Mouse (Mus musculus): ENCODE results near the gene Tmem88b.

Gene Tmem88b

DNA sequence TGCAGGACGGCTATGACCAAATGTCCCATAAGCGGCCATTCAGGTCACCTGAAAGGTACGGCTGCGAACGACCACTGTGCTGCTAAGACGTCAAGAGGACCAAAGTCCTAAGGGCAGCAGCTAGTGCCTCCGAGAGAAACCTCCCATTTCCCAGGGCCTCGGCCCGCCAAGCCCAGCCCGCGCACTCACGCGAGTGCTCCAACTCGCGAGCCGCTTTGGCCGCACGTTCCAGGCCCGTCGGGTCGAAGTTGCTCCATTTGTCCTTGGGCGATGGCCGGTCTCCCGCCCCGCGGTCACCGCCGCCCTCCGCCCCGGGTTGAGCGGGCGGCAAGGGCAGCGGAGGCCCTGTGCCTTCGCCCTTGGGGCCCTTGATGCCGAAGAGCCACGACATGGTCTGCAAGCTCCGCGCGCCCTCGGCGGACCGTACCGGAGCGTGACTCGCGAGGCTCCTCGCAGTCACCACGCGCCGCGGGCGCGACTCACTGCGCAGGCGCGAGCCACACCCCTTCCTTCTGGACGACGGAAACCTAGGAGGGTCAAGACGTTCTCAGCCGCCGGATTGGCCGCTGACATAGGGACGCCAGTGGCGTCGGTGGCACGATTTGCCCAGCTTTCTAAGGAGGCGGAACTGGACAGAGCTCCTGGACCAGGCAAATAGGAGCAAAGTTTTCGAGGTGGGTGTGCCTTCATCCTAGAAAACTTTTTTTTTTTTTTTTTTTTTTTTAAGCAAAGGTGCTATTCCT is 24.9 kb downstream of the Tmem88b start, which contains the start of gene Atad3a:
Gene Atad3a (minus strand): TSS at position 481 of the 743 bp plus-strand sequence.
- Histone ChIP-seq H3K4me3 (replicated peaks; ENCODE audit: low read length) (peak within 1 kb of the TSS; percentile 99), H3K36me3 (ENCODE audit: insufficient read depth, low read length) (peaks cover 36% of the 10 kb centered on the region), H3K27me3 (ENCODE audit: insufficient read depth, low read length) (no peaks in the 10 kb centered on the region), H3K9me3 (ENCODE audit: low read length) (no peaks in the 10 kb centered on the region), H3K4me1 (replicated peaks; ENCODE audit: low read depth, low read length) (peaks cover 54% of the 10 kb centered on the region)
- TF ChIP-seq CTCF (conservative IDR thresholded peaks at IDR 0.05; ENCODE audit: low read length) (no peak), POU5F1 (IDR thresholded peaks at IDR 0.05; ENCODE audit: borderline replicate concordance, low read length) (no peak)

GRCm38 (mm10) chr4:155759862-155760612 is 25.6 kb downstream of the Tmem88b start:
- Histone ChIP-seq H3K4me1 (replicated peaks; ENCODE audit: low read depth, low read length) (peaks cover 59% of the 10 kb centered on the region), H3K4me3 (replicated peaks; ENCODE audit: low read length) (peak overlapping the region; percentile 99), H3K36me3 (ENCODE audit: insufficient read depth, low read length) (peaks cover 43% of the 10 kb centered on the region), H3K9me3 (ENCODE audit: low read length) (no peaks in the 10 kb centered on the region), H3K27me3 (ENCODE audit: insufficient read depth, low read length) (no peaks in the 10 kb centered on the region)
- no peak for TF ChIP-seq POU5F1 (IDR thresholded peaks at IDR 0.05; ENCODE audit: borderline replicate concordance, low read length)
- TF ChIP-seq CTCF (conservative IDR thresholded peaks at IDR 0.05; ENCODE audit: low read length), result peak; percentile 12; the same call in 1 of the 2 replicates
- TF ChIP-seq NANOG (IDR thresholded peaks at IDR 0.05; ENCODE audit: borderline replicate concordance, low read length), result no peak

GRCm38 (mm10) chr4:155757011-155757410 is 28.7 kb downstream of the Tmem88b start:
- Histone ChIP-seq H3K9me3 (ENCODE audit: low read length) (no peaks in the 10 kb centered on the region), H3K27me3 (ENCODE audit: insufficient read depth, low read length) (no peaks in the 10 kb centered on the region), H3K4me1 (replicated peaks; ENCODE audit: low read depth, low read length) (peaks cover 54% of the 10 kb centered on the region), H3K4me3 (replicated peaks; ENCODE audit: low read length) (no peak overlapping the region), H3K36me3 (ENCODE audit: insufficient read depth, low read length) (peaks cover 72% of the 10 kb centered on the region)
- TF ChIP-seq NANOG (IDR thresholded peaks at IDR 0.05; ENCODE audit: borderline replicate concordance, low read length), result no peak
- TF ChIP-seq CTCF (conservative IDR thresholded peaks at IDR 0.05; ENCODE audit: low read length), result no peak
- no peak for TF ChIP-seq POU5F1 (IDR thresholded peaks at IDR 0.05; ENCODE audit: borderline replicate concordance, low read length)

- TF ChIP-seq CTCF (conservative IDR thresholded peaks at IDR 0.05; ENCODE audit: low read length) (no peak), NANOG (IDR thresholded peaks at IDR 0.05; ENCODE audit: borderline replicate concordance, low read length) (no peak), POU5F1 (IDR thresholded peaks at IDR 0.05; ENCODE audit: borderline replicate concordance, low read length) (no peak)
- no peaks in the 10 kb centered on the region for H3K9me3 ChIP-seq (ENCODE audit: low read length)
Measured at GRCm38 (mm10) chr4:155746575-155747490, 38.8 kb downstream of the Tmem88b start.

GRCm38 (mm10) chr4:155746036-155746548 is 39.6 kb downstream of the Tmem88b start:
- Histone ChIP-seq H3K9me3 (ENCODE audit: low read length) (no peaks in the 10 kb centered on the region), H3K4me1 (replicated peaks; ENCODE audit: low read depth, low read length) (peaks cover 30% of the 10 kb centered on the region), H3K27me3 (ENCODE audit: insufficient read depth, low read length) (0 out of 2 replicates have a peak, but pooled peaks cover 2% of the 10 kb centered on the region), H3K4me3 (replicated peaks; ENCODE audit: low read length) (no peak overlapping the region), H3K36me3 (ENCODE audit: insufficient read depth, low read length) (peaks cover 100% of the 10 kb centered on the region)
- TF ChIP-seq NANOG (IDR thresholded peaks at IDR 0.05; ENCODE audit: borderline replicate concordance, low read length) (no peak), POU5F1 (IDR thresholded peaks at IDR 0.05; ENCODE audit: borderline replicate concordance, low read length) (no peak), CTCF (conservative IDR thresholded peaks at IDR 0.05; ENCODE audit: low read length) (no peak)

More at GRCm38 (mm10) chr4:155746575-155747490, 38.8 kb downstream of the Tmem88b start:
- Histone ChIP-seq H3K4me1 (replicated peaks; ENCODE audit: low read depth, low read length) (peaks cover 23% of the 10 kb centered on the region), H3K27me3 (ENCODE audit: insufficient read depth, low read length) (0 out of 2 replicates have a peak, but pooled peaks cover 2% of the 10 kb centered on the region), H3K4me3 (replicated peaks; ENCODE audit: low read length) (no peak overlapping the region), H3K36me3 (ENCODE audit: insufficient read depth, low read length) (peaks cover 100% of the 10 kb centered on the region)

GRCm38 (mm10) chr4:155745136-155745535 is 40.5 kb downstream of the Tmem88b start:
- TF ChIP-seq NANOG (IDR thresholded peaks at IDR 0.05; ENCODE audit: borderline replicate concordance, low read length), result no peak
- no peak for TF ChIP-seq CTCF (conservative IDR thresholded peaks at IDR 0.05; ENCODE audit: low read length)
- TF ChIP-seq POU5F1 (IDR thresholded peaks at IDR 0.05; ENCODE audit: borderline replicate concordance, low read length), result no peak
- H3K9me3 ChIP-seq (ENCODE audit: low read length), result no peaks in the 10 kb centered on the region
- H3K36me3 ChIP-seq (ENCODE audit: insufficient read depth, low read length), result peaks cover 100% of the 10 kb centered on the region

DNA sequence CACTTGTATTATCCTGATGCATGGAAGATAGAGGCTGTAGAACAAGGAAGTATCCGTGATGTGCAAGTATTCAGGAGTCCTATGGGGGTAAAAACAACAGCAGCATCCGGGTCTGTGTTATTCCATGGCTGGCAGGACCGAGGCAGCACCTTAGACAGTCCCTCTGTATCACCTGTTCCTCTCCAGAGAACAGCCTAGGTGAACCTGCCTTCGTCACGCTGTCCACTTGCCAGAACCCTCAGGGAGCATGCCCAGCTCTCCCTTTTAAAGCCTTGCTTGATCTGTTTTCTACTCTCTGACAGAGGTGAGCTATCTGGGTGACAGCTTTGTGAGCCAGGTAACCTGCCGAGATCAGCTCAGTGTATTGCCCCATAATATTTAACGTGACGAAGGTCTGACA is 41.2 kb downstream of the Tmem88b start:
- Histone ChIP-seq H3K36me3 (ENCODE audit: insufficient read depth, low read length) (peaks cover 94% of the 10 kb centered on the region), H3K4me3 (replicated peaks; ENCODE audit: low read length) (no peak overlapping the region), H3K4me1 (replicated peaks; ENCODE audit: low read depth, low read length) (peaks cover 39% of the 10 kb centered on the region), H3K9me3 (ENCODE audit: low read length) (no peaks in the 10 kb centered on the region), H3K27me3 (ENCODE audit: insufficient read depth, low read length) (0 out of 2 replicates have a peak, but pooled peaks cover 2% of the 10 kb centered on the region)
- TF ChIP-seq NANOG (IDR thresholded peaks at IDR 0.05; ENCODE audit: borderline replicate concordance, low read length) (no peak), POU5F1 (IDR thresholded peaks at IDR 0.05; ENCODE audit: borderline replicate concordance, low read length) (no peak), CTCF (conservative IDR thresholded peaks at IDR 0.05; ENCODE audit: low read length) (no peak)

More at GRCm38 (mm10) chr4:155745136-155745535, 40.5 kb downstream of the Tmem88b start:
- Histone ChIP-seq H3K4me3 (replicated peaks; ENCODE audit: low read length) (no peak overlapping the region), H3K4me1 (replicated peaks; ENCODE audit: low read depth, low read length) (peaks cover 39% of the 10 kb centered on the region), H3K27me3 (ENCODE audit: insufficient read depth, low read length) (0 out of 2 replicates have a peak, but pooled peaks cover 2% of the 10 kb centered on the region)

Measured in E14TG2a.4 (cell line).